Mouse (Mus musculus): Measurements from ENCODE around the gene Armh3. TPM values are rescaled to one million over a fixed set of nuclear protein-coding genes. Genes with fewer than 3 reads are reported as not detected.

Armh3 gene
- polyA plus RNA-seq, 1 experiment, result 5.6 TPM

DNA sequence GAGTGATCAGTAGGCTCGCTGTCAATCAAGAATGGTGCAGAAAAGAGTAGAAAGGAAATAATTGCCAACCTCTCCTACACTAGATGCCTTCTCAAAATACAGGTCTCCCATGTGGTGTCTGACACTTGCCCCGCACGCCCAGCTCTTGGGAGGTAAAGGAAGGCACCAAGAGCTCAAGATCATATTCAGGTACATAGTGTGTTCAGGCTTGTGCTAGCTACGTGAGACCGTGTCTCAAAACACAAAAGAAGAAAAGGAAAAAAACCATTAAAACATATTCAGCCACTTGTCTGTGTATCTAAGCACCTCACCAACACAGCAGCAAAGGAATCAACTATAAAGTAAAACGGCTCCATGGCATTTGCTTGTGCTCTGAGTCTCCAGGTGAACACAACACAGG, 85.9 kb downstream of the Armh3 start:
- H3K36me3 ChIP-seq (ENCODE audit: control insufficient read depth, insufficient read depth, low read length), result peaks cover 3% of the 10 kb centered on the region; the same call in 1 of the 2 replicates
- TF ChIP-seq CTCF (IDR thresholded peaks at IDR 0.05; ENCODE audit: extremely low read depth, insufficient read depth, insufficient read length, insufficient replicate concordance) (no peak), POLR2A (IDR thresholded peaks at IDR 0.05; ENCODE audit: low read depth, low read length) (no peak)
- H3K4me1 ChIP-seq (ENCODE audit: control insufficient read depth, insufficient read depth, insufficient read length), result no peaks in the 10 kb centered on the region
- no peaks in the 10 kb centered on the region for H3K27me3 ChIP-seq (ENCODE audit: control insufficient read depth, insufficient read depth, low read length)
- no peak overlapping the region for H3K4me3 ChIP-seq (ENCODE audit: extremely low read depth, insufficient read depth, insufficient read length)
- no peak for DNase-seq (ENCODE audit: low read depth in 1 of 2, low spot score in 2 of 2)
- 96% methylated on average over 6 of the region's 6 CpGs for WGBS
- H3K27ac ChIP-seq (ENCODE audit: insufficient read depth, low read length), result no peak overlapping the region

DNA sequence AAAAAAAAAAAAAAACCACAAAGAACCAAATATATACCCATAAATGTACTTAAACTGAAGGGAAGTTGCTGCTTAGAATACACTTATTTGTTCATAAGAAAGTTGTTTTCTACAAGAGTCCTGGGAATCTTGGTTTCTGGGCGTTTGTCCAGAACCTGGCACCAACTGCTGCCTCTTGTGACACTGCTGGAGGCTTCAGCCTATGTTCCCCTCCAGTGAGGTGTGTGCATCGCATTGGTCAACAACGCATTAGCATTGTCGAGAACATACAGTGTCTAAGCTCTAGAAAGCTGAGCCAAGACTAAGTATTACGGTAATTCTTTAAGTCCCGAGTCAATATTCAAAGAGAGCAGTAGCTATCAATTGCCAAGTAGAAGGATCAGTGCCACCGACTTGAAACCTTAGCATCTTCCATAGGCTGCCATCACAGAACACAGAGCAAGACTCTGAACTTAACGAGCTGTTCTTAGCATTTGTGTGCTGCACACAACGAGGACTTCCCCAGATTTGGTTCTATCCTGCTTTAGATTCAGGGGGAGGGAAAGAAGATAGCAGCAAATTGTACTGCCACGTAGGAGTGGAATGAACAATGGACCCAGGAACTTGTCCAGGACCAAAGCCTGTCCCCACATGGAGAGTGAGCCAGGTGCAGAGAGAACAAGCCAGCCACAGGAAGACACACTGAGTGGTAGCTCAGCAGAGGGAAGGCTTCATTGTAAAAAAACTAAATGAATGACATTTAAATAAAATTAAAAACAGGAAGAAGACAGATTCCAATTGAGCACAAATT, 86.9 kb downstream of the Armh3 start:
- Histone ChIP-seq H3K4me1 (ENCODE audit: control insufficient read depth, insufficient read depth, insufficient read length) (no peaks in the 10 kb centered on the region), H3K36me3 (ENCODE audit: control insufficient read depth, insufficient read depth, low read length) (peaks cover 3% of the 10 kb centered on the region; the same call in 1 of the 2 replicates), H3K27me3 (ENCODE audit: control insufficient read depth, insufficient read depth, low read length) (no peaks in the 10 kb centered on the region), H3K27ac (ENCODE audit: insufficient read depth, low read length) (no peak overlapping the region), H3K4me3 (ENCODE audit: extremely low read depth, insufficient read depth, insufficient read length) (no peak overlapping the region)
- WGBS, result 90% methylated on average over 10 of the region's 10 CpGs
- TF ChIP-seq POLR2A (IDR thresholded peaks at IDR 0.05; ENCODE audit: low read depth, low read length) (no peak), CTCF (IDR thresholded peaks at IDR 0.05; ENCODE audit: extremely low read depth, insufficient read depth, insufficient read length, insufficient replicate concordance) (no peak)
- DNase-seq (ENCODE audit: low read depth in 1 of 2, low spot score in 2 of 2), result no peak

- no peak for DNase-seq (ENCODE audit: low read depth in 1 of 2, low spot score in 2 of 2)
- Histone ChIP-seq H3K27me3 (ENCODE audit: control insufficient read depth, insufficient read depth, low read length) (no peaks in the 10 kb centered on the region), H3K27ac (ENCODE audit: insufficient read depth, low read length) (no peak overlapping the region), H3K4me1 (ENCODE audit: control insufficient read depth, insufficient read depth, insufficient read length) (no peaks in the 10 kb centered on the region), H3K4me3 (ENCODE audit: extremely low read depth, insufficient read depth, insufficient read length) (no peak overlapping the region), H3K36me3 (ENCODE audit: control insufficient read depth, insufficient read depth, low read length) (0 out of 2 replicates have a peak, but pooled peaks cover 2% of the 10 kb centered on the region)
- TF ChIP-seq POLR2A (IDR thresholded peaks at IDR 0.05; ENCODE audit: low read depth, low read length) (no peak), CTCF (IDR thresholded peaks at IDR 0.05; ENCODE audit: extremely low read depth, insufficient read depth, insufficient read length, insufficient replicate concordance) (no peak)
- 87% methylated on average over 3 of the region's 3 CpGs for WGBS
Measured at GRCm38 (mm10) chr19:45908246-45908645, 90.0 kb downstream of the Armh3 start.

DNA sequence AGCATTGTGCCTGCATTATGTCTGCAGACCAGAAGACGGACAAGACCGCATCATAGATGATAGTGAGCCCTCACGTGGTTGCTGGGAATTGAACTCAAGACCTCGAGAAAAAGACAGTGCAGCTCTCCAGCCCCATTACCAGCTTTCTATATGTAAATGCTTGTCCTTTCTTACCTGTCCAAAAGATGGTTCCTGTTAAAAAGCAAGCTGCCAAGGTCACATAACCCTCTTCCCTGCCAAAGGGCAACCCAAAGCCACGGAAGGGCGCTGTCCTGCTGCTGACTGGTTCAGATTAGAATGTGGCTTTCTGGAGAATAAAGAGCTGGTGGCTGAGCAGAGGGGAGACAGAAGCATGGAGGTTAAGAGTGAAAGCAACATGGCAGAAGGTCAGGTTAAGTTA, 90.9 kb downstream of the Armh3 start:
- Histone ChIP-seq H3K36me3 (ENCODE audit: control insufficient read depth, insufficient read depth, low read length) (0 out of 2 replicates have a peak, but pooled peaks cover 2% of the 10 kb centered on the region), H3K27me3 (ENCODE audit: control insufficient read depth, insufficient read depth, low read length) (no peaks in the 10 kb centered on the region), H3K4me1 (ENCODE audit: control insufficient read depth, insufficient read depth, insufficient read length) (no peaks in the 10 kb centered on the region), H3K27ac (ENCODE audit: insufficient read depth, low read length) (no peak overlapping the region), H3K4me3 (ENCODE audit: extremely low read depth, insufficient read depth, insufficient read length) (no peak overlapping the region)
- no peak for TF ChIP-seq CTCF (IDR thresholded peaks at IDR 0.05; ENCODE audit: extremely low read depth, insufficient read depth, insufficient read length, insufficient replicate concordance)
- no peak for TF ChIP-seq POLR2A (IDR thresholded peaks at IDR 0.05; ENCODE audit: low read depth, low read length)
- 95% methylated on average over 6 of the region's 6 CpGs for WGBS
- DNase-seq (ENCODE audit: low read depth in 1 of 2, low spot score in 2 of 2), result no peak

GRCm38 (mm10) chr19:45903861-45904260, 94.4 kb downstream of the Armh3 start:
- Histone ChIP-seq H3K4me3 (ENCODE audit: extremely low read depth, insufficient read depth, insufficient read length) (no peak overlapping the region), H3K36me3 (ENCODE audit: control insufficient read depth, insufficient read depth, low read length) (0 out of 2 replicates have a peak, but pooled peaks cover 2% of the 10 kb centered on the region), H3K27me3 (ENCODE audit: control insufficient read depth, insufficient read depth, low read length) (no peaks in the 10 kb centered on the region), H3K27ac (ENCODE audit: insufficient read depth, low read length) (no peak overlapping the region), H3K4me1 (ENCODE audit: control insufficient read depth, insufficient read depth, insufficient read length) (no peaks in the 10 kb centered on the region; the same call in 1 of the 2 replicates)
- TF ChIP-seq POLR2A (IDR thresholded peaks at IDR 0.05; ENCODE audit: low read depth, low read length) (no peak), CTCF (IDR thresholded peaks at IDR 0.05; ENCODE audit: extremely low read depth, insufficient read depth, insufficient read length, insufficient replicate concordance) (no peak)
- DNase-seq (ENCODE audit: low read depth in 1 of 2, low spot score in 2 of 2), result no peak
- WGBS, result 91% methylated on average over 3 of the region's 3 CpGs

GRCm38 (mm10) chr19:45902390-45903035, 95.8 kb downstream of the Armh3 start:
- Histone ChIP-seq H3K27ac (ENCODE audit: insufficient read depth, low read length) (no peak overlapping the region), H3K4me1 (ENCODE audit: control insufficient read depth, insufficient read depth, insufficient read length) (no peaks in the 10 kb centered on the region; the same call in 1 of the 2 replicates), H3K36me3 (ENCODE audit: control insufficient read depth, insufficient read depth, low read length) (0 out of 2 replicates have a peak, but pooled peaks cover 2% of the 10 kb centered on the region), H3K27me3 (ENCODE audit: control insufficient read depth, insufficient read depth, low read length) (no peaks in the 10 kb centered on the region), H3K4me3 (ENCODE audit: extremely low read depth, insufficient read depth, insufficient read length) (no peak overlapping the region)
- TF ChIP-seq POLR2A (IDR thresholded peaks at IDR 0.05; ENCODE audit: low read depth, low read length) (no peak), CTCF (IDR thresholded peaks at IDR 0.05; ENCODE audit: extremely low read depth, insufficient read depth, insufficient read length, insufficient replicate concordance) (no peak)
- 85% methylated on average over 8 of the region's 8 CpGs for WGBS
- no peak for DNase-seq (ENCODE audit: low read depth in 1 of 2, low spot score in 2 of 2)
